Mouse (Mus musculus) left cerebral cortex, postnatal 4 days (tissue): ENCODE measurements around the gene Ubxn2a. TPM values are rescaled to one million over a fixed set of nuclear protein-coding genes. Genes with fewer than 3 reads are reported as not detected.

Experiments
- DNase-seq: peaks from one replicate; pipeline ENCODE4 v3.0.0-alpha.2; 2022
- intact Hi-C: fragments of 180-260 bp; cut with DNase I; formaldehyde crosslinking; loops from one replicate; pipeline ENCODE4 v1.15.1; 2025
- total RNA-seq, 2 experiments: library from RNA; stranded (reverse); gene quantifications; 2 replicates each; pipeline ENCODE4 v1.2.3; 2021

Ubxn2a gene
- total RNA-seq, 2 experiments from 2014 or later, result 29.4 to 30.5 TPM

GRCm38 (mm10) chr12:4840741-4841140 lies 66.8 kb downstream of the Ubxn2a start:
- DNase-seq, result peak; percentile 25
- intact Hi-C loops, result no loop called here

- intact Hi-C loops, result no loop called here
- DNase-seq, result no peak
Observed at GRCm38 (mm10) chr12:4840010-4840409, 67.5 kb downstream of the Ubxn2a start.

- DNase-seq, result no peak
- intact Hi-C loops, result no loop called here
Observed at GRCm38 (mm10) chr12:4836959-4837358, 70.5 kb downstream of the Ubxn2a start.

Other genes with a start within 250 kb of the Ubxn2a start
- gene Fam228a, start 169.3 kb downstream of the Ubxn2a start, total RNA-seq, result 1 to 10 TPM; 2.3 to 2.7 TPM
- 10 to 100 TPM in 1 of 2 experiments, 1 to 10 TPM in 1; 9.6 to 10.6 TPM for gene Pfn4, start 138.7 kb downstream of the Ubxn2a start, total RNA-seq
- 10 to 100 TPM; 16.0 to 21.1 TPM for gene Fam228b, start 138.4 kb downstream of the Ubxn2a start, total RNA-seq
- gene Sf3b6, start 90.2 kb downstream of the Ubxn2a start, total RNA-seq, result 100 to 1,000 TPM; 127 to 135 TPM
- gene Fkbp1b, start 66.1 kb downstream of the Ubxn2a start, total RNA-seq, result 100 to 1,000 TPM in 1 of 2 experiments, 10 to 100 TPM in 1; 91.9 to 101 TPM
- gene Wdcp, start 64.4 kb downstream of the Ubxn2a start, total RNA-seq, result 10 to 100 TPM; 12.7 to 15.0 TPM
- 1 to 10 TPM; 1.6 to 1.9 TPM for gene Mfsd2b, start 33.3 kb downstream of the Ubxn2a start, total RNA-seq
- 10 to 100 TPM; 37.7 to 44.2 TPM for gene Atad2b, start 9.6 kb upstream of the Ubxn2a start, total RNA-seq